Mouse (Mus musculus) kidney, postnatal 0 days (tissue): ENCODE results near the gene Commd1. TPM values are rescaled to one million over a fixed set of nuclear protein-coding genes. Genes with fewer than 3 reads are reported as not detected.

Experiments used
- ATAC-seq: fragments of 200-750 bp; cut with Nextera tagmentation; replicated peaks from 2 replicates; pipeline ENCODE4 v1.8.0; 2017; ENCODE audit warnings: low read depth, moderate number of reproducible peaks, moderate TSS enrichment, moderate library complexity; ENCODE audit not compliant: low FRiP score
- DNase-seq: peaks from one replicate; pipeline ENCODE4 v3.0.0-alpha.2; 2016; ENCODE audit warnings: low spot score
- H3K27ac ChIP-seq: fragments of 300-500 bp; sonication (generic); 2 replicates; pipeline ENCODE4 v1.5.1; 2014; ENCODE audit warnings: mild to moderate bottlenecking
- H3K27me3 ChIP-seq: fragments of 300-500 bp; sonication (generic); 2 replicates; pipeline ENCODE4 v1.6.1; 2014; ENCODE audit warnings: low read length, mixed read lengths; ENCODE audit not compliant: insufficient read depth
- H3K36me3 ChIP-seq: fragments of 300-500 bp; sonication (generic); 2 replicates; pipeline ENCODE4 v1.6.1; 2014; ENCODE audit warnings: low read length, mixed read lengths; ENCODE audit not compliant: insufficient read depth
- H3K4me1 ChIP-seq: fragments of 300-500 bp; sonication (generic); replicated peaks from 2 replicates; pipeline ENCODE4 v1.6.1; 2014; ENCODE audit warnings: antibody characterized with exemption, low read length, mixed read lengths; ENCODE audit not compliant: insufficient read depth
- H3K4me2 ChIP-seq: fragments of 300-500 bp; sonication (generic); 2 replicates; pipeline ENCODE4 v1.6.1; 2014; ENCODE audit warnings: mild to moderate bottlenecking, low read length, moderate library complexity, mixed read lengths
- H3K4me3 ChIP-seq: fragments of 300-500 bp; sonication (generic); replicated peaks from 2 replicates; pipeline ENCODE4 v1.5.1; 2014; ENCODE audit warnings: low read depth, low read length
- H3K9ac ChIP-seq: fragments of 300-500 bp; sonication (generic); 2 replicates; pipeline ENCODE4 v1.6.1; 2014; ENCODE audit warnings: low read depth, low read length
- H3K9me3 ChIP-seq: fragments of 300-500 bp; sonication (generic); replicated peaks from 2 replicates; pipeline ENCODE4 v1.6.1; 2016; ENCODE audit warnings: low read length, inconsistent platforms, mixed read lengths
- CTCF ChIP-seq: IDR thresholded peaks from 2 replicates; pipeline ENCODE4 v1.5.1; 2016; ENCODE audit warnings: antibody characterized with exemption, low read depth, mild to moderate bottlenecking, moderate library complexity
- WGBS: fragments of 180-500 bp; shearing (Covaris S2); extraction: QIAGEN DNeasy Blood & Tissue Kit; methylation state at CpG from one replicate; pipeline ENCODE4 v1.1.7; 2014; 5-methylcytosine and 5-hydroxymethylcytosine counted together
- polyA plus RNA-seq: library from polyadenylated mRNA; unstranded; fragments of >200 nt; fragmentation: Nextera tagmentation; extraction: Ambion mirVana; gene quantifications from 2 replicates; pipeline ENCODE4 v1.2.1, GENCODE M21; 2015

The Commd1 gene
- polyA plus RNA-seq, 1 experiment from 2014 or later, result 427 TPM

DNA sequence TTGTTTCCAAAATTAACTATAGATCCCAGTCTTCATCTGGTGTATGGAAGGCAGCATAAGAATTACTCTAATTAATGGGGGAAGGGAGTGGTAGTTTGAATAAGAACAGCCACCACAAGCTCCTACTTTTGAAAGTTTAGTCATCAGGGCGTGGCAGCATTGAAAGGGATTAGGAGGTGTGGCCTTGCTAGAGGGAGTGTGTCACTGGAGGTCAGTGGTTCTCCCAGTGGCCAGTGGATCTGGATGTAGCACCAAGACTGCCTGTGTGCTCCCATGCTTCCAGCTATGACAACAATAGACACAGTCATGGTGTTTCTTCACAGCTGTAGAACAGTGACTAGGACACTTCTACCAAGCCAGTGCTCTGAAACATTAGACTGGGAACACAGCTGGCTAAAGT is 33.1 kb downstream of the Commd1 start:
- Histone ChIP-seq H3K9ac (no peak overlapping the region), H3K36me3 (no peaks in the 10 kb centered on the region), H3K4me3 (no peak overlapping the region), H3K4me2 (no peak overlapping the region), H3K27ac (no peak overlapping the region), H3K27me3 (no peaks in the 10 kb centered on the region), H3K4me1 (no peaks in the 10 kb centered on the region), H3K9me3 (no peaks in the 10 kb centered on the region)
- ATAC-seq (no peak), DNase-seq (no peak)
- no peak for TF ChIP-seq CTCF
- WGBS, result 95% methylated on average over 1 of the region's 1 CpGs

DNA sequence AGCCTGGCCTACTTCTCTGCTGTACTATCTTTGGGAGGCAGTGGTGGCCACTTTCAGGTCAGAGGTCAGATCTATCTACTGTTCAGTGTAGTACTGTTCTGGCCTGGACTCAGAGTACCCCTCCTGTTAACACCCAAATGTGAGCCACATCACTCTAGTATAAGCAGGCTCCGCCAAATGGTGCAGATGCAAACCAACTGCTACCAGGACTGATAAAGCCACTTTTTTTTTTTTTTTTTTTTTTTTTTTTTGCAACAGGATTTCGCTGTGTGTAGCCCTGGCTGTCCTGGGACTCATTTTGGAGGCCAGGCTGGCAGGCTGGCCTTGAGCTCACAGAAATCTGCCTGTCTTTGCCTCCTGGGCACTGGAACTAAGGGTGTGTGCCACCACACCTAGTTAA is 43.2 kb downstream of the Commd1 start:
- no peak overlapping the region for H3K27ac ChIP-seq

DNA sequence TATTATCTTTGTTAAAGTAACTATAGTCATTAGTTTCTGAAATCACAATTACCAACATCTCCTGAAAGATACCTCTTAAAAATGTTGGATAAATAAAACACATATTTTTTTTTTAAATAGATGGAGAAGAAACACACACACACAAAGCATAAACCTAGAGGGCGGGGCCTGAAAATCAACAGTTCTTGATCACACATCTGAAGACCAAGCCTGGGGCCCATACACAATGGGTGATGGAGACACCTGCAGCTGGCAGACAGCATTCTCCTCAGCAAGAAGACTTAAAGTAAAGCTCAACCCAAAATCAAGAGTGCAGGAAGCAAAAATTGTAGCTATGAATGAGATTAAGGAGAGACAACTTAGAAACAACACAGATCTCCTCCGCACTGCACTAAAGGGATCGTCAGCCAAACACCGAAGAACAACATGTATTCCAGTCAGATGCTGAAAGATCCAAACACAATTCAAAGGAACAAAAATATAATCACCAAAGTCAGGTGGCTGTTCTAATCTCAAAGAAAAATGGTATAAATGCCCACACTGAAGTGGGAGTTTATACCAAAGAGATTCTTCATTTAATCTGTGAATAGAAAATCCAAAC is 44.4 kb downstream of the Commd1 start:
- Histone ChIP-seq H3K9me3 (no peaks in the 10 kb centered on the region), H3K4me1 (no peaks in the 10 kb centered on the region), H3K36me3 (no peaks in the 10 kb centered on the region), H3K27me3 (no peaks in the 10 kb centered on the region), H3K4me2 (no peak overlapping the region), H3K9ac (no peak overlapping the region), H3K27ac (no peak overlapping the region), H3K4me3 (no peak overlapping the region)
- no peak for TF ChIP-seq CTCF
- DNase-seq (no peak), ATAC-seq (no peak)
- WGBS, result 98% methylated on average over 4 of the region's 4 CpGs

More for the DNA sequence above, 43.2 kb downstream of the Commd1 start:
- Histone ChIP-seq H3K4me2 (no peak overlapping the region), H3K4me3 (no peak overlapping the region), H3K27me3 (no peaks in the 10 kb centered on the region), H3K36me3 (no peaks in the 10 kb centered on the region), H3K4me1 (no peaks in the 10 kb centered on the region), H3K9me3 (no peaks in the 10 kb centered on the region), H3K9ac (no peak overlapping the region)
- DNase-seq, result no peak
- 89% methylated on average over 2 of the region's 2 CpGs for WGBS
- no peak for TF ChIP-seq CTCF
- ATAC-seq, result no peak

DNA sequence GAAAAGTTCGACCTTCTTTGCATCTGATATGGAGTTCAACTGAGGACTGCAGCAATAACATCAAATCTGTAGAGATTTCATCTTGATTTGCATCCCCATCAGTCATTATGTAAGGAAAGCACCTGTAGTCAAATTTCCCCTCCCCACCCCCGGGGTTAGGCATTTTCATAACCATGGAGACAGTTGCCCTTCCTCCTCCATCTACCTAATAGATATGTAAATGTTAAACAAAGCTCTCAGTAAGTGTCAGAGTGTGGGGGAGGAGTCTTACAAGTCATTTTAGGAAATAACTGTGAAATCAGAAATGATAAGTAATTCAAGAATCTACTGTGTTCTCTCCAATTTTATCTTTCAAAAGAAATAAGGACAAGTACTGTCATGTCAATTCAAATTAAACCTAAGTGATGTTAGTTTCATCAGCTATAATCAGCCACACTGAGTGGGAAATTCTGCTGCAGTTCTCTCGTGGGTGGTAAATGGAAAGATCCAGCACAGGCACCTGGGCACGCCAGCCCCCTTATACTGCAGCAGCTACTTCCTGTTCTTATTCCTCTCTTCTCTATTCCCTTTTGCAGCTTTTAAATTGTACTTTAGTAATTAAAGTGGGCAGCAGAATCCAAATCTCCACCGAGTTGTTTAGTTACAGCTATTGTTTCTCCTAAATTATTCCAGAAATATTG is 45.6 kb downstream of the Commd1 start:
- no peak overlapping the region for H3K27ac ChIP-seq
- TF ChIP-seq CTCF, result no peak
- H3K27me3 ChIP-seq, result no peaks in the 10 kb centered on the region
- WGBS, result 64% methylated on average over 5 of the region's 5 CpGs
- H3K9me3 ChIP-seq, result no peaks in the 10 kb centered on the region
- H3K4me2 ChIP-seq, result no peak overlapping the region
- no peaks in the 10 kb centered on the region for H3K4me1 ChIP-seq
- H3K9ac ChIP-seq, result no peak overlapping the region
- H3K36me3 ChIP-seq, result no peaks in the 10 kb centered on the region
- no peak overlapping the region for H3K4me3 ChIP-seq
- ATAC-seq (no peak), DNase-seq (no peak)

DNA sequence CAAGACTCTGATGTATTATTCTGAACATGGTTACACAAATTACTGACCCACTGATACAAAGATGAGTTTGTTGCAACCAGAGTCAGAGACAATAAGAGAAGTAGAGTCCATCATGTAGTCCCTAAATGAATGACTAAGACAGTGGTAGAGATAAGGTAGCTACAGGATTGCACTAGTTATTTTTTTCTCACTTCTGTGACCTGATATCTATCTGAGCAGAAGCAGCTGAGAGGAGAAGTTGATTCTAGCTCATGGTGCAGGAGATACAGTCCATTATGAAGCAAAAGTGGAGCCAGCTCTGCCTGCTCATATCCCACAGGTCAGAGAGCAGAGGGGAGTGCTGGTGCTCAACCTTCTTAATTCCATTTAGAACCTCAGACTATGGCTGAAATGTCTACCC is 50.0 kb downstream of the Commd1 start:
- no peaks in the 10 kb centered on the region for H3K9me3 ChIP-seq
- no peak overlapping the region for H3K9ac ChIP-seq
- H3K4me2 ChIP-seq, result no peak overlapping the region
- no peaks in the 10 kb centered on the region for H3K27me3 ChIP-seq
- no peak for TF ChIP-seq CTCF
- no peak overlapping the region for H3K4me3 ChIP-seq
- no peak for DNase-seq
- H3K4me1 ChIP-seq, result 0 out of 2 replicates have a peak, but pooled peaks cover 2% of the 10 kb centered on the region
- H3K36me3 ChIP-seq, result no peaks in the 10 kb centered on the region
- no peak for ATAC-seq
- H3K27ac ChIP-seq, result no peak overlapping the region

DNA sequence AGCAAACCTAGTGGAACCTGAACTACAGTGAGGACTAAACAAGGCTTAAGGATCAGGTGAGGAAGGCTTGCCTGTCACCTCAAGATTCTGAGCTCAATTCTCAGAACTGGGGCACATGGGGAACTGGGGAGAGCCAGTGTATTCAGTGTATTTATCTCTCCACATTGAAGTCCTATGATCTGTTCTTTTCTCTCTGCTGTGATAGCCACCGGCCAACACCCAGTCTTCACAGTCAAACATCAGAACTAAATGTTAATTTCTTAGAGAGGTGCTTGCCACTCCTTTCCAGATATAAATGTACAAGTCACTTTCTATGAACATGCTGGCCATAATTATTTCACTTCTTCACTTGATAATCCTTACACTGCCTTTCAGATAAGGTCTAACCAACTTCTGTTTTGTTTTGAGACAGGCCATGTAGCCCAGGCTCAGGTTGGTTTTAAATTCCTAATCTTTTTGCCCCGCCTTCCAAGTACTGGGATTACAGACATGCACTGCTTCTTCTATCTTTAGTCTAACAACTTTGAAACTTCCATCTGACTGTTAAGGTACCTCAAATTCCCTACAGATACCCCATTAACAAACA is 50.8 kb downstream of the Commd1 start:
- 0 out of 2 replicates have a peak, but pooled peaks cover 2% of the 10 kb centered on the region for H3K4me1 ChIP-seq
- no peak overlapping the region for H3K27ac ChIP-seq
- no peaks in the 10 kb centered on the region for H3K36me3 ChIP-seq
- WGBS, result 95% methylated on average over 2 of the region's 2 CpGs
- H3K9ac ChIP-seq, result no peak overlapping the region
- H3K9me3 ChIP-seq, result no peaks in the 10 kb centered on the region
- no peak for TF ChIP-seq CTCF
- H3K4me3 ChIP-seq, result no peak overlapping the region
- DNase-seq, result no peak
- H3K4me2 ChIP-seq, result no peak overlapping the region
- no peaks in the 10 kb centered on the region for H3K27me3 ChIP-seq
- no peak for ATAC-seq
